Mouse (Mus musculus) neutrophil, adult 5-6 weeks (primary cell): ENCODE measurements around the gene Epha3. TPM values are rescaled to one million over a fixed set of nuclear protein-coding genes. Genes with fewer than 3 reads are reported as not detected.

ENCODE experiments used
- ATAC-seq: fragments of 151-379, 151-347 bp; 2 replicates; pipeline ENCODE4 v1.8.0; 2017; ENCODE audit warnings: mild to moderate bottlenecking, moderate TSS enrichment; ENCODE audit not compliant: insufficient number of reproducible peaks, poor library complexity, low FRiP score, severe bottlenecking; ENCODE audit errors: extremely low read depth
- total RNA-seq: library from RNA; stranded (forward); fragments of 200-1000 nt; gene quantifications from 2 replicates; pipeline ENCODE4 v1.2.3, GENCODE M21; 2017

Epha3 gene
- total RNA-seq: not detected in 2 replicates

DNA sequence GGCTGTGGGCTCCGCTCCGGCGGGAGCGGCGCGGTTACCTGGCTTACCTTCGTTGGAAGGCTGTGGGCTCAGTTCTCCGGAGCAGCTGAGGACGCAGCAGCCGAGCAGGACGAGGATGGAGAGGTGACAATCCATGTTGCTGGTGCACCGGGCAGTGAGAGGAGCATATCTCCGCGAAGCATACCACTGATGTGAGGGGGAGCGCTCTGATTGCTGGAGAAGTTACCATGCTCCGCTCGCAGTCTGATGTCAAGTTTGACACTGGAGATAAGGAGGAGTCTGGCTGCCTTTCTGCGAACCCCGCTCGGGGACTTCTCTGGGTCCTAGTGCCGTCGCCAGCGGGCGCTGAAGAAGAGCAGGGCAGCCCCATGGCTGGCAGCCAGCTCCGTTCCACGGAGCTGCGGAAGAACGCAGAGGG, at the start of gene Epha3:
Epha3 (minus strand) TSS at position 263 of the 418 bp plus-strand sequence.
- ATAC-seq: no peak

DNA sequence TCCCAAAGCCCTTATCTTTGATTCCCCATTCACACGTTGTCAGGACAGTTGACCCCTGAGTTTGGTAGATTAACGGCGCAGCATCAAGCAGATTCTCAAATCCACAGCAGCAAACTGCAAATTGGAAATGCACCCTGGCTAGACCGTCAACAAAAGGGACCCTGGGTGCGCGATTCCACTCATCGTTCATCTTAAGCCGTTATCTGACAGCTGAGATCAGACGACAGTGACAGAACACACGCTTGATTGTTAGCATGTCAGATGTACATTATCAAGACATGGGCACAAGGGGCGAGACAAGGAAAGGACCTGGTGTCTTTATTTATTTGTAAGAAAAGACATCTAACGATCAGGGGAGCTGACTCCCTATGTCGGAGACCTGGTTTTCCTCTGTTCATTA, 39.5 kb upstream of the Epha3 start:
- ATAC-seq: no peak

GRCm38 (mm10) chr16:63881190-63881589, 17.2 kb upstream of the Epha3 start:
- ATAC-seq: no peak

DNA sequence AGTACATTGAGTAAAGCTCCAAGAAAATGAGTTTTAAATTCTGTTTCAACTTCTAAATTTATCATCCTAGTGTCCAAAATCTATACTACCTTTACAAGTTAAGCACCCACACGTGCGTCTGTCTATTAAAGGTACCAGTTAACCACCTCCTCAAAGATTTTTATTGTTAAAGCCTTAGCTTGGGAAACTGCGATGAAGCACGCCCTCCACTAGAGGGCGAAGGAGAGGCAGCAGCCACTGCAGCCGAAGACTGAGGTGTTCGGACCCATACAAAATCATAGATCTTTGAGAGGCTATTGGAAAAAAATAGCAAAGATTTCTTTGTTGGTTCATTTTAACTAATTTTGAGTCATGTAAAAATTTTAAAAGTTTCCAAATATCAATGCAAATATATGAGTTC, 8.3 kb upstream of the Epha3 start:
- ATAC-seq: no peak

GRCm38 (mm10) chr16:63864463-63864976, 545 bp upstream of the Epha3 start:
- no peak for ATAC-seq

DNA sequence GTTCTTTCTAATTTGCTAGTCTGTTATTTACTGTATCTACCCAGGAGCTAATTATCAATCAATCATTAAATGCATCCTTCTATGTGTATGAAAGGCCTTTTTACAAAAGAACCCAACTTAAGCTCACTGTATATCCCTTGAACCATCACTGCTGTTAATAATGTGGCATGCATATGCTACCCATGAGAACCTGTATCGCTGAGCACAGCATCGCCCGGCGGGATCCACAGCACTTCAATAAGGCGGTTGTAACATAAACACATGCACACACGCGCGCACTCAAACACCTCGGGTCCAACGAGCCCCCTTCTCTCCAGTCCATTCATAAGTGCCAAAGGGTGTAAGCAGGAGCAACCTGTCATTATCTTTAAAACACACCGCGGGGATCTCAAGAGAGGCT, 794 bp downstream of the Epha3 start:
- ATAC-seq: no peak

DNA sequence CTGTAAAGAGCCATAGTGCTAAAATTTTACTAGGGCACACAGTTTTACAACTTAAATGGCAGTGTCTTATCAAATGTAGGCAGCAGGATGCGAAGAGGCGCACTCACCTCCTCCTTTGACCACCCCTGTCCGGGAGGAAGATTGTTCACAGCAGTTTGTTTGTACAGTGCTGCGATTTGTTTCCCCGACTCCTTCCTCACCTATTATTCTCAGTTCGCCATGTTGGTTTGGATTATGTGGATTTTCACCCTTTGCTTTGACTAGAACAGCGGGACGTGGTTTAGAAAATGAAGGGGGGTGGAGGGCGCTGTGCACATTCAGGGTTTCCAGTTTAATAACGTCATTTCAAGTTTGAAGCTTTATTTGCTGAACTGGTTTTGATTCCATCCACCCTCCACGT, 6.4 kb downstream of the Epha3 start:
- no peak for ATAC-seq

GRCm38 (mm10) chr16:63856658-63857552, 7.1 kb downstream of the Epha3 start:
- ATAC-seq: no peak

DNA sequence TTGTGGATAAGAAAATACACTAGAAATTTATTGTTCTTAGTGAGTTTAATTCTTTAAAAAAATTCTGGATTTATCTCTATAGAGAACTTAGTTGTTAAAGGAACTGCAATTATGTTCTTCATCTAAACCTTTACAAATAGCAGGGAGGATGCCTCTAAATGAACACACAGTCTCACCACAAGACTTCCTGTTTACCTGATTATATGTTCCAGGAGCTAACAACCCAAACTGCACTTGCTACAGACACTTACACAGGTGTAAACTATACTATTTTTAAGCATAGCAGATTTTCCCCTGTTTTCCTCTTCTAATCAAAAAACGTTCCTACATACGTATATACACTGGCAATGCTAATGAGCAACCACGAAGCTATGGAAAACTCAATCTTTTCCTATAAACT, 13.7 kb downstream of the Epha3 start:
- ATAC-seq: no peak

DNA sequence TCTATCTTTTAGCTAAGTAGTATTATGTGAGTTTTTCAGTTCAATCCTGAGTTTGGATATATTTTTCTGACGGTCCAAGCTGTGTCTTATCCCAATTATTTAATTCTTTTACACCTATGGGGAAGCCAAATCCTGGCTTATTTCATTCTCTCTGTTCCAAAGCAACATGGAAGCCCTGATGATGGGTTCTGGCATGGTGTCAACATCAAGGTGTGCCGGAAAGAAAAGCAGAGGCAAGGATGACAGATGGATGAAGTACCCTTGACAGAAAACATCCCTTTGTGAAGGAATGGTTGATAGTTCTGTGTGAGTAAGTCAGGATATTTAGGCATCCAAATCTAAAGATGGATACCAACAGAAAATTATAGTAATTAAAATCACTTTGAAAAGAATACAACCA, 21.1 kb downstream of the Epha3 start:
- ATAC-seq: no peak

DNA sequence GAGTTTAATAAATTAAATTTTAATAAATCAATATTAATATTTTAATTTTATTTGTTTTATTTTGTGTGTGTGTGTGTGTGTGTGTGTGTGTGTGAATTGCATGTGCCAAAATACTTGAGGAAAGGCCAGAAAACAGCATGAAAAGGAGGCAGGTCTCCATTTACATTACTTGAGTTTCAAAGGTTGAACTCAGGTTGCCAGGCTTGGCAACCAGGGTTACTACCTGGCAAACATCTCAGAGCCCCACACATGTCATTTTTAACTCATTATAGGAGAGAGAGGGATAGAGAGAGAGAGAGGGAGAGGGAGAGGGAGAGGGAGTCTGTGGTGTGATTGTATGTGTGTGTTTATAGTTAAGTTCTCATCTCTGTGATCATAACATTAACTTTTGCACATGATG, 26.5 kb downstream of the Epha3 start:
- ATAC-seq: no peak

- ATAC-seq: no peak
These were observed 42.8 kb downstream of the Epha3 start for GRCm38 (mm10) chr16:63821164-63821563.

- ATAC-seq: no peak
These were observed 46.4 kb downstream of the Epha3 start for GRCm38 (mm10) chr16:63817606-63818005.

GRCm38 (mm10) chr16:63816672-63817071, 47.3 kb downstream of the Epha3 start:
- no peak for ATAC-seq

DNA sequence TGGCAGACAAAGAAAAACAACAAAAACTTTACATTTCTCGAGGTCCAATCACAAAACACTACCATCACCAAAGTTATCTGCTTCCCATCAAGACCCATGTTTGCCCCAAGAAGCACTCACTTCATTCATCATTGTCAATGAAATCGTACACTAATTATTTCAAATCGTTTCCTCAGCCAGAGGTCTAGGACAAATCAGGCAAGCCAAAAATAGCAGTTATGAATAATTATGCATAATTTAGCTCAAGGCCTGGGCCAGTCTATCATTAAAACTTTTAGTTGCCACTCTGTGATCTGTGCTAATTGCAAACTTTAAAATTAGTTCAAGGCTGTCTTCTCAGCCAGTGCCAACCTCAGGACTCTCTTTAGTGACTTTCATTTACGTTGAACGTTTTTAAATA, 54.1 kb downstream of the Epha3 start:
- ATAC-seq: no peak

- no peak for ATAC-seq
These were observed 55.0 kb downstream of the Epha3 start for GRCm38 (mm10) chr16:63808991-63809390.

- ATAC-seq: no peak
These were observed 57.4 kb downstream of the Epha3 start for GRCm38 (mm10) chr16:63806437-63807129.

DNA sequence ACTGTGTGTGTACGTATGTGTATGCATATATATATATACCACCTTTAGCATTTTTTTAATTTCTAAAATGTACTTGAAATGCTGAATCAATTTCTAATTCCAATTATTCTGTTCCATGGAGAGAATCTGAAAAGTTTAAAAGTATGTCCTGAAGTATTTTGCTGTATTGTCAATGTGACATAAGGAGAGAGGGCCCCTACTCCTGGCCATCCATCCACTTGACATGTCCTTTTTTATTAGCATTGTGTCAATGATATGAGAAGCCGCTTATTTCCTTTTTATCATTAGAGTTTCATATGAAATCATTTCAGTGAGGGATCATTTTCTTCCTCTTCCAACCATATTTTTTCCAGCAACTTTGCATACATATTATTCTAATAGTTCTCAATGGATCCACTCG, 58.0 kb downstream of the Epha3 start:
- no peak for ATAC-seq

DNA sequence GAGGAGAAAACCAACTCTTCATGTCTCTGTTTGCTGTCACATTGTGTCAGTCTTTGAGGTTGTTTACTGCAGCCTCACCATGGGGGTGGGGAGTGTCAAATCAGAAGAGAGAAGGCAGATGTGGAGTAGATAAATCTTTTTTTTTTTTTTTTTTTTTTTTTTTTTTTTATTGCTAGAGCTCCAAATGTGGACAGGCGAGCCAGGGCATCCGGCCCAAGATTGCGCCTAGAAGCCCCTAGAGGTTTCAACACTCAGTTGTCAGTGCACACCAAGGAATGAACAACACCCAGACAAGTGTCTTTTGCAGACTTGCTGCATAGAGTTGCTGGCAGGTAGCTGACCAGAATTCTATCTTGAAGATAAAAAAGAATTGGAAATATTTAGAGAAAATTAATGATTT, 62.5 kb downstream of the Epha3 start:
- no peak for ATAC-seq

DNA sequence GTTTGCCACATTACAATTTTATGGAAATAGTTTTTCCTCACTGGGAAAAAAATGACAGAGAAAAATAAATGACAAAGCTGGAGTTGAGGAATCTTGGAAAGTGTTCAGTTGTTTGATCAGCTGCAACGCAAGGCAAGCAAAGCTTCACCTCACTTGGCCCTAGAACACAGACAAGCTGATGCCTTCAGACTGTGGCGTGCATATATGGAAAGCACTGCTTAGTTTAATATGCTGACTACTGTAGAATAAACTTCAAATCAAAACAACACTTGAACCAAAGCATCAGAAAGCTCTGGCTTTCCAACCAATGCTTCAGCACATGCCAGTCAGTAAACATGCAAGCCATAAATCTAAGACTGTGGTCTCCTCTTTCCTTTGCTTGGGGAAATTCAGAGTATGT, 65.6 kb downstream of the Epha3 start:
- ATAC-seq: no peak
